Mouse (Mus musculus) layer of hippocampus, postnatal 36 days (tissue): ENCODE measurements around the gene Neto2. TPM values are rescaled to one million over a fixed set of nuclear protein-coding genes. Genes with fewer than 3 reads are reported as not detected.

ENCODE experiments used
- DNase-seq, 2 experiments: peaks; one replicate each; pipeline ENCODE4 v3.0.0; 2022
- microRNA-seq, 2 experiments: library from miRNA; unstranded; fragments of <30 nt; microRNA quantifications; one replicate each; pipeline ENCODE4 v1.2.0; 2021
- total RNA-seq, 2 experiments: library from RNA; stranded (reverse); gene quantifications; 2 replicates each; pipeline ENCODE4 v1.2.3; 2021

The Neto2 gene
- total RNA-seq, 2 experiments from 2014 or later, result 42.4 to 47.9 TPM

DNA sequence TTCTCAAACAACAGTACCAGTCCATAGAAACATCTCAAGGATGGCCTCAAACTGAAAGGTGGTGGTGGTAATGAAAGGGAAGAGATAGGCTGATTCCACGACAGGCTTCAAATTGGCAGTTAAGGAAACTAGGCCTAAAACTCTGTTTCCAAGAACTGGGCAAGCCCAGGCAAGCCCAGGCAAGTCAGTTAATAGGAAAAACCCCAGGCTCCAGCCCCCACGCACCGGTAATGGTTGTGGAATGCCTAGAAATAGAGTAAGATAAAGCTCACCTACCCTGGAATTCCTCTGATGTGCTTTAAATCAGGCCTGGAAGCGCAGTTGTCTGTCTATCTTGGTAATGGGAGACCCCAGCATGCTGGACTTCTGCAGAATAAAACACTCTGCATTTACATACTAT is 98.0 kb downstream of the Neto2 start:
- DNase-seq, result no peak

GRCm38 (mm10) chr8:85601741-85602140 is 99.0 kb downstream of the Neto2 start:
- DNase-seq, result no peak

GRCm38 (mm10) chr8:85597413-85598191 is 103.1 kb downstream of the Neto2 start:
- no peak for DNase-seq

DNA sequence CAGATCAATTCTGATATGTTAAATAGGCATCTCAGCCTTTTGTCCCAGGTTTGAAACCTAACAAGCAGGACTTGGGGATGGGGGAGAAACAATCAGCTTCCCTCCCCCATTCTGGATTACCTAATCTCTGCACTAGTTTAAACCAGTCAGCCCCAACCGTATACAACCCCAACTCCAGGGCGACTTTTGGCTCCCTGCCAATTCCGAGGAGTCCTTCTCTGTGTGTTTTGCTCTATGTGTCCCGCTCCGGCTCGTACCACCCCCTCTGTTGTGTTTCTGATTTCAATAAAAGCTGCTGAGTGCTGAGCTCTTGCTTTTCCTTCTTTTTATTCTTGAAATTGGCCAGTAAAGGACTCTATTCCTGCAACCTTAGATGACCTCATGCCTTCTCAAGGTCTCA is 105.3 kb downstream of the Neto2 start:
- no peak for DNase-seq

GRCm38 (mm10) chr8:85594983-85595382 is 105.7 kb downstream of the Neto2 start:
- no peak for DNase-seq

GRCm38 (mm10) chr8:85593324-85593723 is 107.4 kb downstream of the Neto2 start:
- no peak for DNase-seq

DNA sequence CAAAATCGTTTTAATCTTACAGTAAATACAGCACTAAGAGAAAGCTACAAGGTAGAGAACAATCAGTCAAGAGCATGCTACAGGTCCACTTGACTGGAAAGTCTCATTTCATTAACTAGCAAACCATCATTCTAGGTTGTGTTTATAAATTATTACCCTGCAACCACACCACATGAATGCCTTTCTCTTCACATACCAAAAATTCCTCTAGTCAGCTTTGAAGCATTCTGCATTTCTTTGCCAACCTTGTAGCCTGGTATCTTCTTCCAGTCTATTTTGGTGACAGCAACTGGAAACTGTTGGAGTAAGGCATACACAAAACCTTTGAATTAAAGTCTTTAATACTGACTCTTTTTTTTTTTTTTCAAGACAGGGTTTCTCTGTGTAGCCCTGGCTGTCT is 109.2 kb downstream of the Neto2 start:
- DNase-seq, result no peak

DNA sequence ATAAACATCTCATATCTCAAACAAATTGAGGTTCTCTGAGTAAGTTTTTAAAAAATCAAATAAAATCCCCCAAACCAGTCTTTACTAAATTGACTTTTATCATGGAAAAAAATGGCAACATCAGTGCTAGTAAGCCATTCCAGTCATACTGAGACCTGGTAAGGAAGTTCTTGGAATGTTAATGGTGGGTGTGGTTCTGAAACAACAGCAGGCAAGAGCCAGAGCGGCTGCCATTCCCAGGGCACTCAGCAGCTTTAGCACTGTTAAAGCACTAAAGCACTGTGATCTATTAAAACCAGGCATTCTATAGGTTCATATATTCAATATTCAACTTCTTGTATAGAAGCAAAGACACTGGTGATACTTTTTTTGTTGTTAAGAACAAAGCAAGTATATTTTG is 110.5 kb downstream of the Neto2 start:
- DNase-seq, result no peak

DNA sequence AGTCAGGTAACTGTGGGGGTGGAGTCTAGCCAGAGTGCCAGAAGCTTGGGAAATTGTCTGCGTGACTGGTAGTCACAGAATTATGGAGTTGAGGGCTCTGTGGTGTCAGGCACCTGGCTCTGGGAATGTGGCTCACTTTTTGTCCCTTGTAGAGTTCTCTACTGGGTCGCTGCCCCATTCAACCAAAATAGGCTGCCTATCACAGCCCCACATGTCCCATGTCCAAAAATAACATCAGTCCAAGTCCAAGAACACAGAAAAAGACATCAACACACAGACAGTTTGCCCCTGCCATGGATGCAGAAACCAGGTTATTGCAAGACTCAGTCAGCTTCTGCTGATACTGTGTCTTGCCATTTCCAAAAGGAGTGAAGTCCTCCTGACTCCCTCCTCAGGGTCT is 112.1 kb downstream of the Neto2 start:
- DNase-seq, result no peak

Small RNA genes within 50 kb of the gene (microRNA-seq; reads per million reads assigned to microRNA genes)
- 0 reads per million in 2 experiments for gene Mir8109

Other genes starting within 250 kb of the Neto2 start
- 10 to 100 TPM; 75.5 to 86.1 TPM for gene Gpt2, start 208.3 kb downstream of the Neto2 start, total RNA-seq
- 100 to 1,000 TPM; 184 to 213 TPM for gene Dnaja2, start 145.6 kb downstream of the Neto2 start, total RNA-seq
- gene Itfg1, start 140.0 kb upstream of the Neto2 start, total RNA-seq, result 100 to 1,000 TPM; 145 to 158 TPM
- 10 to 100 TPM; 37.7 to 44.5 TPM for gene Phkb, start 140.0 kb upstream of the Neto2 start, total RNA-seq